Mouse (Mus musculus) spleen, adult 18-20 months (tissue): Measurements from ENCODE around the gene Grb10.

Experiments
- DNase-seq, 2 experiments: peaks; one replicate each; pipeline ENCODE4 v3.0.0; 2022; ENCODE audit warnings: mixed read lengths in 2 of 2

Gene Grb10

DNA sequence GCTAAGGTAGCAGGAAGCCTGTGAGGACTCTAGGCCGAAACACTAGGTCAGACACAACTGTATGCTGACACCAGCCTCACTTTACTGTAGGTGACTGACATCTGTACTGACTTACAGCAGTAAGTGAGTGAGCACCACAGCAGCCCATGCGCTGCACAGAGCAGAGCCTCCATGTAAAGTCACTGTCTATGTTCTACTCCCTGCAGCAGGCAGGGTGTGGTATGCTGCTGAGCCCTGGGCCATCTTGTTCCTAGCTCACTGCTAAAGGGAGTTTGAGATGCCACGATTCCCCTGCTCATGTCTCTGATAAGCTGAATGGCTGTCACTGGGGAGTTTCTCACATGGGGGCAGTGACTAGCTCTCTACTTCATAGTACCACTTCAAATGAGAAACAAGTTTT, 72.3 kb downstream of the Grb10 start:
- no peak for DNase-seq

- no peak for DNase-seq
These were observed 72.9 kb downstream of the Grb10 start for GRCm38 (mm10) chr11:11965501-11966125.

DNA sequence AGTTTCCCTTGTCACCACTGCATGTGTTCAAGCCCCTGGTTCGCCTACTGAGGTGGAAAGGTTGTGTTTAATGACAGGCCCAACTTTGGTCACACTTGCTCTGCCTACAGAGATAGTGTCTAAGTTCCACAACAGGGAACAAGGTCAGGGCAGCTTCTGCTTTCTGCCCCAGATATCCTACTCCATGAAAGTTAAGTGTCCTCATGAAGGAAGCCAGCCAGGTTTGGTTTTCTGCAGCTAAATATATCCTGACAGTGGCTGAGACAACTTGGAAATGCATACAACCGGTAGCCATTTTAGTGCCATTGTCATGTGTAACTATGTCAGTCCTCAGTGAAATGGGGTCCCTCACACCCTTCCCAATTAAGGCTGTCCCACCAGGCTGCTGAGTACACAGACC, 73.8 kb downstream of the Grb10 start:
- no peak for DNase-seq

- DNase-seq: no peak
These were observed 74.9 kb downstream of the Grb10 start for GRCm38 (mm10) chr11:11963587-11963986.

GRCm38 (mm10) chr11:11963065-11963464, 75.4 kb downstream of the Grb10 start:
- DNase-seq: no peak

GRCm38 (mm10) chr11:11962629-11962954, 75.9 kb downstream of the Grb10 start:
- DNase-seq: no peak

GRCm38 (mm10) chr11:11961917-11962628, 76.4 kb downstream of the Grb10 start:
- no peak for DNase-seq

DNA sequence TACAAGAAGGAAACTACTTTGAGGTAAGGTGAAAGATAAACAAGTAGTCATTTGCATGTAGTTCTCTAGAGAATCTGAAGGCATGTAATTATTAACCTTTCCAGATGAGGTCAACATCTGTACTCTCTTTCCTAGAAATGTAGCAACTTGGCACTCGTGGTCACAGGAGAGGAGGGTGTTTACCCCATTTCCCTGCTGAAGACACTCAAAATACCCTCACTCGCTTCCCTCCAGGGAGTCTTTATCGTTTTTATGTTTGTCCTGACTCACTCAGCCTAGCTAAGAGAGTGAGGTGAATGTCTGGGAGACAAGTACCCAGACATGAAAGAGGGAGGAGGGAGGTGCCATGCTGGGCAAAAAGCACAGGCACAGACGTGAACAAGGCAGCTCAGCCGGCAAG, 77.6 kb downstream of the Grb10 start:
- DNase-seq: no peak

DNA sequence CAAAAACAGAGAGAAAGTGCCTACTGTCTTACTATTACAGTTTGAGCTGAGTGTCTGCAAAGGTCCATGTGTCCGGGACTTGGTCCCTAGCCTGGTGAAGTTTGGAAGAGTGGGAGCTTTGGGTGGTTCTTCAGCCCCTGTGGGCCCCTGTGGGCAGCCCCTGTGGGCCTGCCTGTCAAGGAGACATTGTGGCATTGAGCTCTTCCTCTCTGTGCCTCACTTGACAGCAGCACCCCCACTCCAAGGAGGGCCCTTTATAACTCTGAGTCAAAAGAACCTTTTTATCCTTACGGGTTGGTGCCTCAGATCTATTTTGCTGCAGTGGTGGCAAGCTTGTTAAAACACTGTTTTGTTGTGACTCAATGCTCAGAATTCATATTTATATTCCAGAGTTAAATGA, 78.3 kb downstream of the Grb10 start:
- DNase-seq: no peak

- no peak for DNase-seq
These were observed 80.0 kb downstream of the Grb10 start for GRCm38 (mm10) chr11:11958479-11958878.

GRCm38 (mm10) chr11:11958061-11958361, 80.5 kb downstream of the Grb10 start:
- DNase-seq: no peak

- DNase-seq: no peak
These were observed 81.0 kb downstream of the Grb10 start for GRCm38 (mm10) chr11:11957211-11958060.

DNA sequence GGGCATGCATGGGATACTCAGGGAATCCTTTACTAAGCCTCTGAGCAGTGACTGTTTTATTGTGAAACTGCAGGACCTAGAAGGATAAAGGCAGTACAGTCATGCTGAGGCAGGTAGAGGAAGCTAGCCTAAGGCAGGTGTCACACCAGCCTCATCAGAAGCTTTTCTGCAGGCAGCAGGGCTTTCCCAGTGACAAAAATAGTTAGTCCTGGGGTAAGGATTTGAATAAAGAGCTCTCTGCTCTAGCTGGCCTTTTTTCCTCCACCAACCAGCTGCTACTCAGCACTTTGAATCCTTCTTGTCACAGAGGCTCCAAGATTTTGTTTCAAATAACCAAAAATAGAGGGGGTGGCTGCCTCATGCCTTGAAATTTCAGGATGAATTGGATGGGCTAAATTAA, 82.7 kb downstream of the Grb10 start:
- no peak for DNase-seq

- DNase-seq: no peak
These were observed 83.9 kb downstream of the Grb10 start for GRCm38 (mm10) chr11:11954606-11955005.

DNA sequence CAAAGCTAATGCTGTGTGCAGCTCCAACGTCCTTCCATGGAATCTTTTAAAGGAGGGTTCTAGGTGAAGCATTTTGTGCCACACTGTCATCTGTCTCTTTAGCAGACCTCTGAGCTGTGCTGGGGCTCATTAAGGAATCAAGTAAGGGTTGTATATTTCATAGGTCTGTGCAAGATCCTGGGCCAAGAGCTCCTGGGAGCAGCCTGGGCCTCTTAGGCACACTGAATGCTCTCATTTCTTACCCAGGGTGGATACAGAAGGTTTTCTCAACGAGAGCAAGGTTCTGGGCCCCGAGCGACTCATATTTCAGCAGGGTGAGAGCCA, 84.4 kb downstream of the Grb10 start:
- no peak for DNase-seq

DNA sequence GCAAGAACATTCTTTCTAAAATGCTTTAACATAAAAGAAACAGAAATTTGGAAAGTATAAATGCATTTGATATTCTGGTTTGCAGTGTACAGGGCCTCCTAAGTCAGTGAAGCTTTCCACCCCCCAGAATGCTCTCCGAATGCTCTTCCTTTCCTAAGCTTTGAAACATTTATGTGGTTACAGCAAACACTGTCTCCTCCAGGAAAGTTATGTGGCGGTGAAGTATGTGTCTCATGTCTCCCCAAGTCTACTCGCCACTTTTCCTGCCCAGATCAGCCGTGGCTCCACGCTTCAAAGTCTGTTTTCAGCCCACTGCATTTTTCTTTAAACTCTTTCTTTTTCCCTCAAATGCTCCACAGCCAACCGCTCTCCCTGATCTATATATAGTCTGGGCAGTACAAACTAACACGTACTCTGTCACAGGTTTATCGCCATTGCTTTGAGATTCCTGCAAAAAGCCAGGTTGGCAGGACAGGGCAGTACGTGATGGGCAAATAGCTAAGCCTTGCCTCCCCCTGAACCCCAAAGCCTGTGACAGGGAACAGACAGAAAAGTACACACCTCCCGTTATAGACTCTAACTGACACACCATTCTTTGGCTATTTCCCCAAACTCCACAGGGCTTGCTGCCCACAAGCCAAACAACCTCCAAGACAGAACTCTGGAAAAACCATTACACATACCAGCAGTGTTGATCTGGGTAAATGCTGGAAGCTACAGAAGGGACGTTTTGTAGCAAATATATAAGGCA, 84.9 kb downstream of the Grb10 start:
- DNase-seq: no peak

DNA sequence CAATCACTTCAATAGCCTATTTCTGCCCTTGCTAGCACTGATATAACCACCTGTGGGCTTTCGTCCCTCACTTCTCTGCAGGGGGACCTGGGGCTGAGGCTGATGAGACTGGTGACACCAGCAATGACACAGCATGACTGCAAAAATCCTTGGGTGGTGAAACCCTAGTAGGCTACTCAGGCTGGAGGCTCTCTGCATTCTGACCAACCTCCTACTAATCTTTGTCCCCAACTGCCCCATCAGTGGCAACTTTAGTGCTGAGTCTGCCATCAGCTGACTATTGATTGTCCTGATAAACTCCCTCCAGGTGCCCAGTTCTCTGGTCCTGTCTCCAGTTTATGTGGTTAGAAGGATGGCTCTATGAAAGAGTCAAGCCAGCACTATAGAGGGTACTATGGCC, 85.9 kb downstream of the Grb10 start:
- DNase-seq: no peak

DNA sequence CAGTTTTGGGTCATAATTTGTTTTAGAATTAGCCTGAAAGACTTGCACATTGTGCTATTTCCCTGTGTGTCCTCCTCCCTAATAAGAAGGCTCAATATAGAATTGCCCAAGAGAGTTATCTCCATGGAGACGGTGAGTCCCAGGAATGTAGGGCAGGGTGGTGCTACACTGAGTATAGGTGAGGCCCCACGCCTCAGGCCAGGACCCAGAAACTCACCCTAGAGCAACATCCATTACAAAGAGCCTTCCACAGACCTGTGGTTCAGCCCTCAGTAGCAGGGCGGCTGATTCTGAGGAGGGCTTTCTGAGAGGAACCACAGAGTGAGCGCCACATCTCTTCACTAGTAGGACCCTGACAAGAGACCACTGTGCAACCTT, 89.5 kb downstream of the Grb10 start:
- no peak for DNase-seq

DNA sequence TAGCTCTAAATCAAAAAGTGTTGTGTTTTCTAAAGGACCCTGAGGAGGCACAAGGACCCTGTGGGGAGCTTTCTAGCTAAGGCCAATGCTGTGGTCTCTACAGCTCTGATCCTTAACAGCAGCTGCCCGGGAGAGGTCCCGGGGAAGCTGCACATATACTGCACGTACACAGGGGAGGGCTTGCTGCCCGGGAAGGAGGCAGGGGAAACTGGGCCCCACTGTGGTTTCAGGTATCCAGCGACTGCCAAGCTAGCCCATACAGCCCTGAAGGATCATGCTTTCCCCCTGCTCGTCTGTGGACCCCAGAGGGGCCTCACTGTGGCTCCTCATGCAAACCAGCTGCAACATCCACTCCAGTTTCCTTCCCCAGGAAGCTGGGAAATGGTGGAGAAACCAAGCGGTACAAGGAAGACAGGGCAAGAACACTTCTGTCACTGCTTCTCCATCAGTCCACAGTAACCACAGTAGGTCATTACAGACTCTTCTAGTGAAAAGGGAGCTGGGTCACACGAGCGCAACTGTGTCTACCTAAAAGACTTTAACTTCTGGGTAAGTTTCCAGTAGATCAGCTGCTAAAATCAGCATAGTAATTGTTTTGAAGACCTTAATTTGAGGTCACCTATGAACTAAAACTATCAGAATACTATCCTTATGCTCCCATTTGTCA, 90.0 kb downstream of the Grb10 start:
- no peak for DNase-seq

GRCm38 (mm10) chr11:11947857-11948256, 90.6 kb downstream of the Grb10 start:
- no peak for DNase-seq

DNA sequence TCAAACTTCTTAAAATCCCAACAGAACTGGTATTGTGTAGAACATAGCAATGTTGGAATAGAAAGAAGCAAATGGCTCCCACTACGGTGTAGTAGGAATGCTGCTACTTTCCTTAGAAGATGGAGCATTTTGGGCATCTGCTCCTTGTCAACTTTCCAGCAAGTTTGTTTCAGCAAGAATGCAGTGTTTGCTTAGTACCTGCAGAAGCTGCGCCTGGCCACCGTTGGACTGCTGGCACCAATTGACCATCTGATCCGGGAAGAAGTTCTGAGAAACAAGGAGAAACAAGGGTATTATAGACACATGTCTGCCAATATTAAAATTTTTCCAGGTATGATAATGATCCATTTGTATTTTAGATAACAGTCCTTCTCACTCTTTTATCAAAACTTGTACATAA, 92.7 kb downstream of the Grb10 start:
- DNase-seq: no peak

- no peak for DNase-seq
These were observed 93.7 kb downstream of the Grb10 start for GRCm38 (mm10) chr11:11944814-11945213.

DNA sequence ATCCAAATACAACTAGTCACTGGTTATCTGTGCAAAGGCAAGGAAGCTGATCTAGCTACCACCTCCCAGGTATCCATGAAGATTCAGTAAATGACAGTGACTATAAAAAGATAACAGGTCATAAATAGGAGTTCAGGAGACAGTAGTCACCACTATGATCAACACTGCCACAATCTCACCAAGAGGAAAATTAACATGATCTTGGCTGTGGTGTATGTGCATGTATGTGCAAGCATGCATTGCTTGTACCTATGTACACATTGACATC, 94.5 kb downstream of the Grb10 start:
- DNase-seq: no peak
